Mouse (Mus musculus) heart, adult 2 months (tissue): ENCODE results near the gene Rgs9. TPM values are rescaled to one million over a fixed set of nuclear protein-coding genes. Genes with fewer than 3 reads are reported as not detected.

ENCODE experiments used
- DNase-seq, 2 experiments: peaks; one replicate each; pipeline ENCODE4 v3.0.0; 2021
- H3K27ac ChIP-seq: fragments of 200-600 bp; 2 replicates; pipeline ENCODE4 v1.8.1; 2022
- H3K27me3 ChIP-seq: fragments of 200-500 bp; 2 replicates; pipeline ENCODE4 v1.6.1; 2012; ENCODE audit warnings: mild to moderate bottlenecking, low read length, inconsistent platforms, mixed read lengths; ENCODE audit not compliant: control insufficient read depth, insufficient read depth
- H3K36me3 ChIP-seq: fragments of 200-500 bp; 2 replicates; pipeline ENCODE4 v1.6.1; 2012; ENCODE audit warnings: low read length, inconsistent platforms; ENCODE audit not compliant: control insufficient read depth, insufficient read depth
- H3K4me1 ChIP-seq: fragments of 200-500 bp; 2 replicates; pipeline ENCODE4 v1.6.1; 2011; ENCODE audit warnings: low read length; ENCODE audit not compliant: control insufficient read depth, insufficient read depth
- H3K4me3 ChIP-seq: fragments of 200-600 bp; 2 replicates; pipeline ENCODE4 v1.8.1; 2022
- H3K79me2 ChIP-seq: fragments of 200-500 bp; replicated peaks from 2 replicates; pipeline ENCODE4 v1.6.1; 2012; ENCODE audit warnings: mild to moderate bottlenecking, inconsistent platforms, low read length, moderate library complexity, mixed read lengths; ENCODE audit not compliant: control insufficient read depth, insufficient read depth
- H3K9ac ChIP-seq: fragments of 200-500 bp; 2 replicates; pipeline ENCODE4 v1.6.1; 2012; ENCODE audit warnings: low read depth, mild to moderate bottlenecking, control low read depth, inconsistent platforms, low read length, mixed read lengths
- CTCF ChIP-seq: fragments of 200-600 bp; IDR thresholded peaks from 2 replicates; pipeline ENCODE4 v1.8.1; 2022; ENCODE audit warnings: antibody characterized with exemption, mild to moderate bottlenecking, moderate library complexity
- EP300 ChIP-seq: fragments of 200-500 bp; IDR thresholded peaks from 2 replicates; pipeline ENCODE4 v1.6.1; 2011; ENCODE audit warnings: low read depth, low read length, control low read depth; ENCODE audit not compliant: insufficient read depth
- POLR2A ChIP-seq: fragments of 200-500 bp; IDR thresholded peaks from 2 replicates; pipeline ENCODE4 v1.6.1; 2011; ENCODE audit warnings: mild to moderate bottlenecking, low read depth, low read length, control low read depth; ENCODE audit not compliant: insufficient read depth
- WGBS: fragments of 180-500 bp; shearing (Covaris S2); methylation state at CpG from one replicate; pipeline ENCODE4 v1.1.7; 2018; 5-methylcytosine and 5-hydroxymethylcytosine counted together
- intact Hi-C: fragments of 180-260 bp; cut with DNase I; formaldehyde crosslinking; loops from one replicate; pipeline ENCODE4 v1.15.1; 2025
- polyA plus RNA-seq: library from polyadenylated mRNA; depleted of rRNA; stranded (reverse); fragments of >200 nt; gene quantifications from 2 replicates; pipeline ENCODE4 v1.2.3, GENCODE M21; 2012
- total RNA-seq, 2 experiments: library from RNA; stranded (reverse); gene quantifications; 2 replicates each; pipeline ENCODE4 v1.2.3; 2021

Rgs9 gene
- total and polyA plus RNA-seq, 3 experiments, result 0.09 to 0.21 TPM; not detected in 1

- DNase-seq, result no peak
- H3K4me1 ChIP-seq, result no peaks in the 10 kb centered on the region
- no peaks in the 10 kb centered on the region for H3K79me2 ChIP-seq
- 79% methylated on average over 5 of the region's 5 CpGs for WGBS
- no peak overlapping the region for H3K27ac ChIP-seq
- no peak overlapping the region for H3K4me3 ChIP-seq
- H3K36me3 ChIP-seq, result no peaks in the 10 kb centered on the region
- TF ChIP-seq EP300 (no peak), CTCF (no peak)
- intact Hi-C loops, result loop anchor here (5.0 kb wide), 2 partner anchors 292 to 542 kb away; partner anchors contain the start of gene Wipi1
- H3K27me3 ChIP-seq, result no peaks in the 10 kb centered on the region
- H3K9ac ChIP-seq, result no peak overlapping the region
Measured at GRCm38 (mm10) chr11:109319946-109320345, 22.0 kb upstream of the Rgs9 start.

DNA sequence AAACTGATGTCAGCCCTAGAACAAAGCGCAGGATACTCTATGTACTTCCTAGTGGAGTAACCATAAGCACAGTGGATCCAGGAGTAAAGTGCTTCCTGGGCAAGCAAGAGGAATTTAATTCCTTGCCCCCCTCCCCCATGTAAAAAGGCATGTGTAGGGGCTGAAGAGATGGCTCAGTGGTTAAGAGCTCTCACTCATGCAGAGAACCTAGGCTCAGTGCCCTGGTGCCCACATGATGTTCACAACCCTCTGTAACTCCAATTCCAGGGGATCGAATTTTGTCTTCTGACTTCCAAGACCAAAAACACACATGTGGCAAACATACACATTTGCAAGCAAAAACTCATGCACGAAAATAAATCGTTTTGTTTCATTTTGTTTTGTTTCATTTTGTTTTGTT lies 21.5 kb upstream of the Rgs9 start:
- H3K4me1 ChIP-seq, result no peaks in the 10 kb centered on the region
- WGBS, result 89% methylated on average over 4 of the region's 4 CpGs
- no peak overlapping the region for H3K9ac ChIP-seq
- no peaks in the 10 kb centered on the region for H3K79me2 ChIP-seq
- no peak overlapping the region for H3K27ac ChIP-seq
- no peaks in the 10 kb centered on the region for H3K36me3 ChIP-seq
- intact Hi-C loops, result loop anchor here (5.0 kb wide), 2 partner anchors 293 to 543 kb away; partner anchors contain the start of gene Wipi1
- TF ChIP-seq EP300 (no peak), CTCF (no peak), POLR2A (no peak)
- no peak overlapping the region for H3K4me3 ChIP-seq
- no peaks in the 10 kb centered on the region for H3K27me3 ChIP-seq
- DNase-seq, result no peak

- Histone ChIP-seq H3K79me2 (no peaks in the 10 kb centered on the region), H3K27me3 (no peaks in the 10 kb centered on the region), H3K36me3 (no peaks in the 10 kb centered on the region), H3K4me3 (no peak overlapping the region), H3K4me1 (peaks cover 1% of the 10 kb centered on the region; the same call in 1 of the 2 replicates), H3K27ac (no peak overlapping the region), H3K9ac (no peak overlapping the region)
- TF ChIP-seq CTCF, result peak; percentile 74
- no peak for TF ChIP-seq POLR2A
- 37% methylated on average over 4 of the region's 4 CpGs for WGBS
- intact Hi-C loops, result loop anchor here (5.0 kb wide), 2 partner anchors 295 to 545 kb away; partner anchors contain the start of gene Wipi1
- peak; percentile 27 to 39 for DNase-seq
Measured at GRCm38 (mm10) chr11:109316921-109317320, 19.0 kb upstream of the Rgs9 start.

- peak; percentile 78 for DNase-seq
- TF ChIP-seq EP300, result peak; percentile 55; the same call in 1 of the 2 replicates
- TF ChIP-seq CTCF, result peak; percentile 24
- peak; percentile 87 for TF ChIP-seq POLR2A
- peaks cover 1% of the 10 kb centered on the region; the same call in 1 of the 2 replicates for H3K4me1 ChIP-seq
- no peaks in the 10 kb centered on the region for H3K36me3 ChIP-seq
- H3K27ac ChIP-seq, result peak overlapping the region; percentile 78
- peak overlapping the region; percentile 45 for H3K4me3 ChIP-seq
- peak overlapping the region; percentile 93 for H3K9ac ChIP-seq
- H3K79me2 ChIP-seq, result no peaks in the 10 kb centered on the region
- no peaks in the 10 kb centered on the region for H3K27me3 ChIP-seq
- WGBS, result 10% methylated on average over 20 of the region's 20 CpGs
- intact Hi-C loops, result no loop called here
Measured at GRCm38 (mm10) chr11:109311885-109312605, 14.1 kb upstream of the Rgs9 start.

DNA sequence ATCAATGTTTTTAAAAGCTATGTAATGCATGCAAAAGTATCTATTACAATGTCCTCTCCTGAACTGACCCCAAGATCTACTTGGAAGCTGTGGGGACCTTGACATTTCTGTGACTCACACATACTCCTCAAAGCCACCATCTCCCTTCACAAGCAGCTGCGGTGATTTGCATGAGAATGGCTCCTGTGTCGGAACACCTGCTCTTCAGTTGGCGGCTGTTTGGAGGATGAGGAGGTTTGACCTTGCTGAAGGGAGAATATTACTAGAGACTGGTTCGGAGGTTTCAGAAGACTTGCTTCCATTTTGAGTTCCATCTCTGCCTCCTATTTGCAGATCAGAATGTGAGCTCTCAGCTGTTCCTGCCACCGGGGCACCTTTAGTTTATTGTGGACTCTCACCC lies 7.8 kb upstream of the Rgs9 start:
- Histone ChIP-seq H3K79me2 (no peaks in the 10 kb centered on the region), H3K4me3 (no peak overlapping the region), H3K4me1 (no peaks in the 10 kb centered on the region), H3K9ac (no peak overlapping the region), H3K36me3 (no peaks in the 10 kb centered on the region), H3K27me3 (no peaks in the 10 kb centered on the region), H3K27ac (no peak overlapping the region)
- TF ChIP-seq EP300 (no peak), POLR2A (no peak), CTCF (no peak)
- DNase-seq, result no peak
- WGBS, result 82% methylated on average over 5 of the region's 5 CpGs
- intact Hi-C loops, result no loop called here

DNA sequence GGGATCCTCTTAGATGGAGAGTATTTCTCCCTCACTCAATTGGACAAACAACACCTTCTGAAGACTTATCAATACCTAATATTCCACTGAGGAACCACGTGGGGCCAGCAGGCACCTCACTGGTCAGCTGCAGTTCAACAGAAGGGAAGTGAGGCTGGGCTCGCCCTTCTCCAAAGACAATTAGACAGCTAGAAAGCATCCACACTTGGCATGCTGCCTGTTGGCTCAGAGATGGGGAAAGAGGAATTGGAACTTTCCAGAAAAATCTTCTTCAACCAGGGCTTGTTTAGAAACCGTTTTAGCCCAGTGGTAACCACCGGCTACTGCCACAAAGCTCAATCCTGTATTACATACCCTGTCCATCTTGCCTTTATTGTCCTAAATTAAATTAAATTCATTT lies 4.4 kb upstream of the Rgs9 start:
- 17% methylated on average over 4 of the region's 4 CpGs for WGBS
- no peak overlapping the region for H3K4me3 ChIP-seq
- peaks cover 1% of the 10 kb centered on the region; the same call in 1 of the 2 replicates for H3K4me1 ChIP-seq
- TF ChIP-seq CTCF (no peak), POLR2A (no peak), EP300 (no peak)
- no peaks in the 10 kb centered on the region for H3K79me2 ChIP-seq
- H3K36me3 ChIP-seq, result no peaks in the 10 kb centered on the region
- H3K27me3 ChIP-seq, result no peaks in the 10 kb centered on the region
- peak; percentile 55 to 69 for DNase-seq
- intact Hi-C loops, result no loop called here
- H3K27ac ChIP-seq, result no peak overlapping the region
- no peak overlapping the region for H3K9ac ChIP-seq
